Mouse (Mus musculus): ENCODE data around the gene Opn1sw.

DNA sequence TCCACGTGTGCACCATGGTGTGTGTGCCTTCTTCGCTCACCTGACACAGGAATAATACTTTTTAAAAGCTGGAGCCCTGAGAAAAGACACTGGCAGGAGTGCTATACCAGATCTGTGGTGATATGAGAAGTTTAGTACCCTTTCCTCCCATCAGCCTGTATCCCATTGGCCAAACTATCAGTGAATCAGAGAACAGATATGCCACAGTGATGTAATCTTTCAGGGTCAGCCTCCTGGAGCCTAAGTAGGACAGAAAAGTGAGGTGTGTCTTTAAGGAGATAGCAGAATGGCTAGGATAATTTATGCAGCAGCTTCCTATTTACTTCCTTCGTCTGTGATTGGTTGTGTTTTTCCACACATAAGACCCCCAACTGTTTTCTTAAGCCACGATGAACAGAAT, 39.9 kb upstream of the Opn1sw start:
- TF ChIP-seq CTCF (conservative IDR thresholded peaks at IDR 0.05; ENCODE audit: low read length), result no peak
- no peak for TF ChIP-seq NANOG (IDR thresholded peaks at IDR 0.05; ENCODE audit: borderline replicate concordance, low read length)
